Mouse (Mus musculus) CH12.LX (cell line): ENCODE measurements around the gene Fzd10. TPM values are rescaled to one million over a fixed set of nuclear protein-coding genes. Genes with fewer than 3 reads are reported as not detected.

ENCODE experiments used
- DNase-seq: peaks from one replicate; pipeline ENCODE4 v3.0.0-alpha.2; 2013; ENCODE audit errors: extremely low read depth
- H3K27ac ChIP-seq: 2 replicates; pipeline ENCODE4 v1.5.1; 2012; ENCODE audit warnings: low read depth, mild to moderate bottlenecking, control low read depth, moderate library complexity; ENCODE audit not compliant: insufficient read depth
- H3K27me3 ChIP-seq: replicated peaks from 2 replicates; pipeline ENCODE3; 2012; ENCODE audit warnings: inconsistent platforms
- H3K36me3 ChIP-seq, 2 experiments: replicated peaks in 1 of 2; 2 replicates each; pipeline versions ENCODE3 to v1.6.1; 2012; ENCODE audit warnings: inconsistent platforms in 1 of 2, low read length in 1 of 2, mild to moderate bottlenecking in 1 of 2, mixed read lengths in 1 of 2, moderate library complexity in 1 of 2; ENCODE audit not compliant: control insufficient read depth in 1 of 2, insufficient read depth in 1 of 2
- H3K4me1 ChIP-seq, 2 experiments: 2 replicates each; pipeline ENCODE4 v1.6.1; 2012; ENCODE audit warnings: inconsistent platforms in 1 of 2, moderate library complexity in 1 of 2; ENCODE audit not compliant: insufficient read depth in 2 of 2, control insufficient read depth in 1 of 2
- H3K4me2 ChIP-seq: 2 replicates; pipeline ENCODE4 v1.6.1; 2012; ENCODE audit warnings: low read depth, mild to moderate bottlenecking, control low read depth; ENCODE audit not compliant: poor library complexity, insufficient read depth, severe bottlenecking
- H3K4me3 ChIP-seq, 3 experiments: fragments of 150-350 bp in 1 of 3; sonication (generic) in 1 of 3; replicated peaks in 1 of 3; 2 replicates each; pipeline versions ENCODE3 to v1.5.1; 2011 to 2012; ENCODE audit warnings: low read depth in 2 of 3, low read length in 2 of 3, mild to moderate bottlenecking in 2 of 3, moderate library complexity in 2 of 3, control low read depth in 1 of 3, improper control_type of control experiment in 1 of 3, inconsistent platforms in 1 of 3, mixed read lengths in 1 of 3; ENCODE audit not compliant: poor library complexity in 1 of 3
- H3K79me2 ChIP-seq: replicated peaks from 2 replicates; pipeline ENCODE4 v1.6.1; 2012; ENCODE audit warnings: mild to moderate bottlenecking, moderate library complexity; ENCODE audit not compliant: control insufficient read depth, poor library complexity, insufficient read depth, severe bottlenecking; ENCODE audit errors: extremely low read depth
- H3K9ac ChIP-seq: 2 replicates; pipeline ENCODE4 v1.6.1; 2012; ENCODE audit warnings: low read depth, mild to moderate bottlenecking, control low read depth, moderate library complexity; ENCODE audit not compliant: insufficient read depth
- H3K9me3 ChIP-seq: replicated peaks from 2 replicates; pipeline ENCODE3; 2012; ENCODE audit warnings: low read length, inconsistent platforms, mixed read lengths
- BHLHE40 ChIP-seq: IDR thresholded peaks from 2 replicates; pipeline ENCODE4 v1.6.1; 2011; ENCODE audit warnings: mild to moderate bottlenecking, low read depth, low read length, improper control_type of control experiment
- CHD1 ChIP-seq: IDR thresholded peaks from 2 replicates; pipeline ENCODE4 v1.6.1; 2012; ENCODE audit warnings: low read depth, low read length, improper control_type of control experiment, inconsistent platforms
- CTCF ChIP-seq, 2 experiments: IDR thresholded peaks in 1 of 2; conservative IDR thresholded peaks in 1 of 2; 2 replicates each; pipeline ENCODE4 v1.5.1; 2011 to 2012; ENCODE audit warnings: low read depth in 2 of 2, low read length in 2 of 2, improper control_type of control experiment in 1 of 2, inconsistent platforms in 1 of 2, mild to moderate bottlenecking in 1 of 2, moderate library complexity in 1 of 2
- E2F4 ChIP-seq: IDR thresholded peaks from 2 replicates; pipeline ENCODE4 v1.6.1; 2011; ENCODE audit warnings: low read depth, low read length, improper control_type of control experiment; ENCODE audit not compliant: insufficient replicate concordance
- ELF1 ChIP-seq: IDR thresholded peaks from 2 replicates; pipeline ENCODE4 v1.6.1; 2014; ENCODE audit warnings: low read depth, mild to moderate bottlenecking, inconsistent platforms, low read length, improper control_type of control experiment
- EP300 ChIP-seq: IDR thresholded peaks from 2 replicates; pipeline ENCODE4 v1.6.1; 2011; ENCODE audit warnings: low read length, improper control_type of control experiment
- GABPA ChIP-seq: IDR thresholded peaks from 2 replicates; pipeline ENCODE4 v1.6.1; 2012; ENCODE audit warnings: low read depth, low read length, improper control_type of control experiment, inconsistent platforms; ENCODE audit not compliant: insufficient replicate concordance
- HCFC1 ChIP-seq: IDR thresholded peaks from 2 replicates; pipeline ENCODE4 v1.6.1; 2012; ENCODE audit warnings: low read depth, mild to moderate bottlenecking, inconsistent platforms, low read length, improper control_type of control experiment
- IRF4 ChIP-seq: IDR thresholded peaks from 2 replicates; pipeline ENCODE4 v1.6.1; 2014; ENCODE audit warnings: low read depth, mild to moderate bottlenecking, inconsistent platforms, low read length, improper control_type of control experiment
- JUN ChIP-seq: IDR thresholded peaks from 2 replicates; pipeline ENCODE4 v1.6.1; 2011; ENCODE audit warnings: low read depth, mild to moderate bottlenecking, low read length, improper control_type of control experiment, moderate library complexity; ENCODE audit not compliant: insufficient read depth
- KAT2A ChIP-seq: IDR thresholded peaks from 2 replicates; pipeline ENCODE4 v1.6.1; 2012; ENCODE audit warnings: low read length, improper control_type of control experiment, inconsistent platforms; ENCODE audit not compliant: insufficient replicate concordance
- MAFK ChIP-seq: IDR thresholded peaks from 2 replicates; pipeline ENCODE4 v1.6.1; 2011; ENCODE audit warnings: low read length, improper control_type of control experiment; ENCODE audit not compliant: insufficient replicate concordance
- MAX ChIP-seq: IDR thresholded peaks from 2 replicates; pipeline ENCODE4 v1.6.1; 2011; ENCODE audit warnings: low read length, improper control_type of control experiment
- MAZ ChIP-seq: IDR thresholded peaks from 2 replicates; pipeline ENCODE4 v1.6.1; 2012; ENCODE audit warnings: low read depth, mild to moderate bottlenecking, inconsistent platforms, low read length, improper control_type of control experiment, moderate library complexity
- MXI1 ChIP-seq: IDR thresholded peaks from 2 replicates; pipeline ENCODE4 v1.6.1; 2011; ENCODE audit warnings: mild to moderate bottlenecking, low read depth, low read length, improper control_type of control experiment
- MYC ChIP-seq: IDR thresholded peaks from 2 replicates; pipeline ENCODE4 v1.6.1; 2011; ENCODE audit warnings: low read depth, mild to moderate bottlenecking, improper control_type of control experiment, low read length
- NELFE ChIP-seq: IDR thresholded peaks from 2 replicates; pipeline ENCODE4 v1.6.1; 2011; ENCODE audit warnings: low read depth, low read length, improper control_type of control experiment
- NRF1 ChIP-seq: IDR thresholded peaks from 2 replicates; pipeline ENCODE4 v1.6.1; 2014; ENCODE audit warnings: low read depth, mild to moderate bottlenecking, inconsistent platforms, low read length, improper control_type of control experiment, moderate library complexity
- POLR2A ChIP-seq: IDR thresholded peaks from 2 replicates; pipeline ENCODE4 v1.6.1; 2011; ENCODE audit warnings: low read depth, mild to moderate bottlenecking, improper control_type of control experiment, low read length
- RCOR1 ChIP-seq: conservative IDR thresholded peaks from 2 replicates; pipeline ENCODE4 v1.6.1; 2012; ENCODE audit warnings: low read depth, mild to moderate bottlenecking, inconsistent platforms, low read length, improper control_type of control experiment
- SIN3A ChIP-seq: IDR thresholded peaks from 2 replicates; pipeline ENCODE4 v1.6.1; 2012; ENCODE audit warnings: low read length, improper control_type of control experiment, inconsistent platforms
- SMC3 ChIP-seq: IDR thresholded peaks from 2 replicates; pipeline ENCODE4 v1.6.1; 2011; ENCODE audit warnings: low read depth, low read length, improper control_type of control experiment
- TBP ChIP-seq: conservative IDR thresholded peaks from 2 replicates; pipeline ENCODE4 v1.6.1; 2011; ENCODE audit warnings: low read depth, low read length, improper control_type of control experiment
- UBTF ChIP-seq: IDR thresholded peaks from 2 replicates; pipeline ENCODE4 v1.6.1; 2012; ENCODE audit warnings: low read depth, mild to moderate bottlenecking, inconsistent platforms, low read length, improper control_type of control experiment, moderate library complexity
- ZC3H11A ChIP-seq: IDR thresholded peaks from 2 replicates; pipeline ENCODE4 v1.6.1; 2012; ENCODE audit warnings: low read depth, mild to moderate bottlenecking, inconsistent platforms, low read length, improper control_type of control experiment
- ZKSCAN1 ChIP-seq: IDR thresholded peaks from 2 replicates; pipeline ENCODE4 v1.6.1; 2012; ENCODE audit warnings: low read depth, inconsistent platforms, low read length, improper control_type of control experiment, borderline replicate concordance
- ZNF384 ChIP-seq: IDR thresholded peaks from 2 replicates; pipeline ENCODE4 v1.6.1; 2012; ENCODE audit warnings: low read depth, low read length, improper control_type of control experiment, inconsistent platforms
- dilution Hi-C: fragments of 300-500 bp; cut with MboI; formaldehyde crosslinking; loops from 2 replicates; pipeline ENCODE4 v1.14.3; 2020; ENCODE audit warnings: low sequenced_read_pairs; ENCODE audit not compliant: extremely low pct_unique_long_range_greater_than_20kb, extremely low pct_ligation_motif_present
- in situ Hi-C: fragments of 300-500 bp; cut with MboI; formaldehyde crosslinking; loops from 3 replicates; pipeline ENCODE4 v1.14.3; 2019; ENCODE audit warnings: low sequenced_read_pairs, low pct_ligation_motif_present, low pct_unique_long_range_greater_than_20kb, mixed read lengths
- polyA plus RNA-seq: library from polyadenylated mRNA; unstranded; fragments of >175 nt; gene quantifications from 2 replicates; pipeline ENCODE4 v1.2.1, GENCODE M21; 2012; ENCODE audit warnings: low read depth; ENCODE audit not compliant: insufficient read length
- total RNA-seq, 2 experiments: library from RNA; depleted of rRNA; stranded (reverse); fragments of 300-350 nt in 1 of 2; fragments of >200 nt in 1 of 2; gene quantifications; 2 replicates each; pipeline ENCODE4 v1.2.3; 2012 to 2014

The Fzd10 gene
- total and polyA plus RNA-seq, 3 experiments, result not detected

- H3K27me3 ChIP-seq, result no peaks in the 10 kb centered on the region
- in situ Hi-C loops, result no loop called here
- TF ChIP-seq MAFK, result no peak
- TF ChIP-seq ELF1, result no peak
- TF ChIP-seq EP300, result no peak
- no peak for TF ChIP-seq GABPA
- no peak for TF ChIP-seq E2F4
- TF ChIP-seq BHLHE40, result no peak
- TF ChIP-seq ZC3H11A, result no peak
- no peak for TF ChIP-seq SMC3
- no peak for TF ChIP-seq UBTF
- no peak for TF ChIP-seq MAZ
- TF ChIP-seq JUN, result no peak
- TF ChIP-seq MYC, result no peak
- TF ChIP-seq CTCF (conservative IDR thresholded peaks at IDR 0.05 in 1 of 2, IDR thresholded peaks at IDR 0.05 in 1 of 2; ENCODE audit: low read depth in 2 of 2, low read length in 2 of 2), result no peak
- no peak for TF ChIP-seq ZKSCAN1
- TF ChIP-seq IRF4, result no peak
- TF ChIP-seq MXI1, result no peak
- no peak for TF ChIP-seq CHD1
- no peak for TF ChIP-seq NELFE
- TF ChIP-seq, all 38 proteins: peak for 0
- no peak overlapping the region for H3K4me2 ChIP-seq
- H3K4me3 ChIP-seq, result no peak overlapping the region
- H3K79me2 ChIP-seq, result no peaks in the 10 kb centered on the region
- H3K36me3 ChIP-seq, result no peaks in the 10 kb centered on the region
- H3K4me1 ChIP-seq, result no peaks in the 10 kb centered on the region
- DNase-seq, result no peak
- H3K9me3 ChIP-seq, result peaks cover 93% of the 10 kb centered on the region
- H3K9ac ChIP-seq, result no peak overlapping the region
- no peak overlapping the region for H3K27ac ChIP-seq
- dilution Hi-C loops, result no loop called here
These were observed 24.6 kb upstream of the Fzd10 start for GRCm38 (mm10) chr5:128575997-128576579.

- H3K4me1 ChIP-seq, result no peaks in the 10 kb centered on the region
- no peak overlapping the region for H3K9ac ChIP-seq
- H3K36me3 ChIP-seq, result no peaks in the 10 kb centered on the region
- H3K27me3 ChIP-seq, result no peaks in the 10 kb centered on the region
- no peak for DNase-seq
- TF ChIP-seq E2F4, result no peak
- no peak for TF ChIP-seq MAX
- no peak for TF ChIP-seq MXI1
- no peak for TF ChIP-seq KAT2A
- TF ChIP-seq HCFC1, result no peak
- TF ChIP-seq ZNF384, result no peak
- TF ChIP-seq SIN3A, result no peak
- TF ChIP-seq JUN, result no peak
- no peak for TF ChIP-seq BHLHE40
- no peak for TF ChIP-seq MAZ
- TF ChIP-seq POLR2A, result no peak
- no peak for TF ChIP-seq NRF1
- TF ChIP-seq CHD1, result no peak
- no peak for TF ChIP-seq MAFK
- no peak for TF ChIP-seq RCOR1
- TF ChIP-seq TBP, result no peak
- in situ Hi-C loops, result no loop called here
- dilution Hi-C loops, result no loop called here
- no peak overlapping the region for H3K4me3 ChIP-seq
- peaks cover 93% of the 10 kb centered on the region for H3K9me3 ChIP-seq
- H3K4me2 ChIP-seq, result no peak overlapping the region
- H3K79me2 ChIP-seq, result no peaks in the 10 kb centered on the region
- H3K27ac ChIP-seq, result no peak overlapping the region
These were observed 21.5 kb upstream of the Fzd10 start for GRCm38 (mm10) chr5:128579047-128579650.
